Mouse (Mus musculus) thymus, postnatal 36 days (tissue): ENCODE results near the gene Gm45618.
A peak's percentile ranks its signal among the peaks of the same experiment; 100 is the strongest.

Source experiments
- DNase-seq, 2 experiments: peaks; one replicate each; pipeline ENCODE4 v3.0.0; 2022; ENCODE audit warnings: mixed read lengths in 2 of 2

Gm45618 gene

DNA sequence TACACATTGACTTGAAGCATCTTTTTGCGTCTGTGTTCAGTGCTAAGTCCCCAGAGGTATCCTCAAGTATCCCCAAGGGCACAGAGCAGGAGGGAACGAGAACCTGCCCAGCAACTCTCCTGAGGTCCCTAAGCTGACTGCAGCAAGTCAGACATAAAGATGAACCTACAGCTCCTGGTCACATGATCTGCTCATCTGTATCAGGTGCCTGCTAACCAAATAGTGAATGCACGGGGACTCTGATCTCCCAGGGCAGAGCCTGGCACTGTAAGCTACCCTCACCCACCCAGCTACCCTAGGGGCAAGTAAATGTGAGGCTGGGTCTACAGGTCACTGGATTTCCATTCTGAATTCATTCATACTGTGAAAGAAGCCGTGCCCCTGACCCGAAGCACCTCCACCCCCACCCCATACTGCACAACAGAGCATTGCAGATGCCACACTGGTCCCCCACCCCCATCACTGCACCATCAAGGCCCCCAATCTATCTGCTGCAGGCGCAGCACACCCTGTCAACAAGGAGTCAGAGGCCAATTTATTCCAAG lies 26.8 kb downstream of the Gm45618 start:
- DNase-seq = no peak

DNA sequence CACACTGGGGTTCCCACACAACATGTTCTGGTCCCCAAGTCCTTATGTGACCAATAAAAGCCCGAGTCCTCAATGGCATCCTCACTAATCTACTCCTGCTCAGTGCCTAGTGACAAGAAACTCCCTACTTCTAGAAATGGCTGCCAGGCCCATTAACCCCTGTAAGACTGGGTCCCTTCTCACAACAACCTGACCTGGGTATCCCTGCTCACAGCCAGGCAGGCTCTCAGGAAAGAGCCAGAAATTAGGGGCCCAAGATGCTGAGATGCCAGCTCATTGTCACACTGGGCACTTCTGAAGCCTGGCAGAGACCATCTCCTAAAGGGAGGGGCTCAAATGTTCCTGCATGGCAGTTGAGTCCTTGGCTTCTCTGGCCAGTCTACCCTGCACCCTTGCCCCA lies 27.5 kb downstream of the Gm45618 start:
- no peak for DNase-seq

DNA sequence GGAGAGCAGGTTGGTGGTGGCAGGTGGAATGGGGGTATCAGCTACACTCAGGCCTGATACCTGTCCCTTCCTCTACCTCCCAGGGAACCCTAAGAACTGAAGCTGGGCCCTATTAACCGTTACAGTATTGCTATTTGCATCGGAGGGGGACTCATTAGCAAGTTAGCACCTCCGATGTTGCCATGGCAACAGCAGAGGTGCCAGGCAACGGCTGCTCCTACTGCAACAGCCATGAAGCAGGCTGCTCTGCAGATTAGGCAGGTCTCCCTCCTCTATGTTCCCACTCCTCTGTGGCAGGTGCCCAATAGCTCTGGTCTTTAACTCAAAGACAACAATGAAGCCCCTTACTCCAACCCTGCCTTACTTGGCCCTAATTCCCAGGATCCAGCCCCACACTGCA lies 28.7 kb downstream of the Gm45618 start:
- no peak for DNase-seq

DNA sequence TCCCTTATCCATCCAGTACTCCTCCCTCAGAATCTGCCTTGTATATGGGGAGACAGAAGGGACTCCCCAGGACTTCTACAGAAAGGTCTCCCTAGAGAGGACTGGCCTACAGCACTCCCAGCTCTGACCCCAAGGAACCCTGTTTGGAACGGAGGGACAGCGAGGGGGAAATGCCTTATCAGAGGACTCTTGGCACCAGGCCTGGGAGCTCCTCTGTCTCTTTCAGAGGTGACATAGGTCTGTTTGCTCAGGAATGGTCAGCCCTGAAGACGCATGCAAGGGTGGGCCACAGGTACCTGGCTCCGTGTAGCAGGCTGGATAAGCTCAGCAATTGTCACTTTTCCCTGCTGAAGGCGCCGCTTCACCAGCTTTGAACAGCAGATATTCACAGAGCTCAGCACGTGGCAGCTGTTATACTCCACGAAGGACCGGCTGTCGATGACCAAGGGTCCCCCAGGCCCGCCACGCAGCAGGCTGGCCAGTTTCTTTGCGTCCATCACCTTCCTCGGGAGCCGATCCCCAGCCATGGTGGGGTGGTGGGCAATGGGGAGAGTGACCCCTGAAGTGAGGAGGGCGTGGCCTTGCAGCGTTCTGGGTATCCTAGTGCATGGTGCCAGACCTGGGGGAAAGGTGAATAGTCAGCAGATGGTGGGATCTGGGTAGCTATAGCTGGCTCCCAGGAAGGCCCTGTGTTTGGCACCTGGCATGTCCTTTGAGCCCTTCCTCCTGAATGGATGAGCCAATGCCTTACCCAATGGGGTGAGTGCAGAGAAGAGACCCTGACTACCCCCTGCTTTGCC lies 30.7 kb downstream of the Gm45618 start:
- no peak for DNase-seq

DNA sequence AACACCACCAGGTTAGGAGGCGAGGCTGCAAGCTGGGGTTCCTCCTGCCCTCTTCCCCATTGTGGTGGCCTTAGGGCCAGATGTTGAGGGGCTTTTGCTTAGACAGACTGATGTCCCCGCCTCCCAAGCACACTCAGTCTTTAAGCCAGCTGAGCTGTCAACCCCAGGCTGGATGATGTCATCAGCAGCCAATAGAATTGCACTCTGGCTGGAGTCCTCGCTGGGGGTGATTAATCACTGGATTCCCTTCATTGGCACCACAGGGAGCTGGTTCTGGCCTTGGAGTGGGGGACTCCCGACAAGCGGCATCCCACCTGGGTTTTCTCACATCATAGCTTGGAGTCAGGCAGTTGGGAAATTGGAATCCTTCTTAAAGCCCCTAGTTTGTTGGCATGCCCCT lies 31.6 kb downstream of the Gm45618 start:
- DNase-seq = no peak

DNA sequence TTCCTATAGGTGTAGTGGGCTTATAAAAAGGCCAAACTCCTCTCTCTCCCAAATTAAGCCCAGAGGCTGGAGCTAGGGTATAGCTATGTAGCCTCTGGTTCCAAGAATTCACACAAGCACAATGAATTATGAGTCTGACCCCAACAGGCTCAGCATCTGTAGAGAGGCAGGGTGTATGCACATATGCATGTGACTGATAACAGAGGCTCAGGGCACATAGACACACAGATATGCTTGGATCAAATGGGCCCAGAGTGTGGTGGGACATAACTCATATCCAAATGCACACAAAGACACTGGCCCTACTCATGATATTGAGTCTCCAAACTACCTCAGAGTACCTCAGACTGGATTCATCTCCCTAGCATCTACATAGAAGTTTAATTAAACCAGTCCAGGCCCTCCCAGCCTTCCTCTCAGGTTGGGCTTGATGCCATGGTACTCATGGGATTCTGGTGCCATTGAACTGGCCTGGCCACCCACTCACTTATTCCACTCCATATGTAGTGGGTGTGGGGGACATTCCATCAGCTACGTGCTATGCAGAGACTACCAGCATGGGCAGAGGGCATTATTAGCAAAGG lies 33.4 kb downstream of the Gm45618 start:
- no peak for DNase-seq

DNA sequence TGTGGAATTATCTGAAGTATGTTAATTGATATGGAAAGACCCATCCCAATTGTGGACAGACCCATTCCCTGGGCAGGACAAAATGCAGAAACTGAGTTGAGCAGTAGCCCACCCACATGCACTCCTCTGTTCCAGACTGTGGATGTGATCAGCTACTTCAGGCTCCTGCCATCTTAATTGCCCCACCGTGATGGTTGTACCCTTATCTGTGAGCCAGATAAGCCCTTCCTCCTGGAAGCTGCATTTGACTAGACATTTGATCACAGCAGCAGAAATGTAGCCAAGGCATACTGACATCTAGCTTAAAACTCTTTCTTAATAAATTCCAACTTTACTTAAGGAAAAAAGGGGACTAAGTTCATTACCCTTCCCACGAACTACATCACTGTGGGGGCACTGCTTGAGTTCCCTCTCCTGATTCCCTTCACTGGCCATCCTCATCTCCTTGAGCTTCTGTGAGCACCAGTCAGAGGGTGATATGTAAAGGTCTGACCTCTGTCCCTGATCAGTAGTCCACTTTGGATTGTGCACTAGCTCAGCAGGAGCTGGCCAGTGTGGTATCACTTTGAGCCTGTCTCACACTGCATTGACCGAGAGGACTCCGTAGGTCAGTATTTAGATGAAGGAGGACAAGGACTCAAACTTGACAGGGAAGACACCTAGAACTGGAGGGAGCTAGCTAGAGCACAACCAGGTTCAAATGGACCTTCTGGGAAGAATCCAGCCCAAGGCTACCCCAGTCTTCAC lies 34.2 kb downstream of the Gm45618 start:
- no peak for DNase-seq

DNA sequence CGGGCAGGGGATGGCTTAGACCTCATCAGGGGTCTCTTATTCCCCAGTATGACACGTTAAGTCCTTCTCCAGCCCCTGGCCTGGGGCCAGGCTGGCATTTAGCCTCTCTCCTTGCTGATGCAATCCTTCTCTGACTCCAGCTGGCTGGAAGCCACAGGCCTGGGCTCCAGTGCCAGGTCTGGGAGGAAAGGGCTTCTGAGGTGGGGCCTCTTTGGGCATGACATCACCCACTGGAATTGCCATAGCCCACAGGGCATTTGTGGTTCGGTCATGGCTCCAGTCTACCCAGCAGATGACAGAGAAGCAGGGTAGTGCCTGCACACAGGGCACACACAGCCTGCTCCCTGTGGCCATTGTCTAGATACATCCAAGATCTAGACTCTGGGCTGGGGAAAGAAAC lies 35.7 kb downstream of the Gm45618 start:
- no peak for DNase-seq

DNA sequence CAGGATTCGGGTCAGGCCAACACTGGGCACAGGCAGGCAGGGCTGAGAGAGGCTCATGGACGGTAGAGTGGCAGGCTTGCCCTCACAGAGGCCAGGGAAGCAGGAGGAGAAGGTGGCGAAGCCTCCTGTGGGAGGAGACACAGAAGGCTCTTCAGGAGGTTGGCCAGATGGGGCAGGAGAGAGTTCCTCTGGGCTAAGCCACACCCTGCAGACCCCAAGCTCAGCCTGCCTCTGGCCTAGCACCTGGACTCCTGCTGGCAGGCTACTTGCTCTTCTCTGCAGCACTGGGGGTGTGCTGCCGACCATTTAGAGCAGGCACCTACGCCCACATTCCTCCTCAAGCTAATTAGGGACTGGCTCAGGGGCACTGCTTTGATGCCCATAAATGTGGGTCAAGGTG lies 36.1 kb downstream of the Gm45618 start:
- DNase-seq = no peak

DNA sequence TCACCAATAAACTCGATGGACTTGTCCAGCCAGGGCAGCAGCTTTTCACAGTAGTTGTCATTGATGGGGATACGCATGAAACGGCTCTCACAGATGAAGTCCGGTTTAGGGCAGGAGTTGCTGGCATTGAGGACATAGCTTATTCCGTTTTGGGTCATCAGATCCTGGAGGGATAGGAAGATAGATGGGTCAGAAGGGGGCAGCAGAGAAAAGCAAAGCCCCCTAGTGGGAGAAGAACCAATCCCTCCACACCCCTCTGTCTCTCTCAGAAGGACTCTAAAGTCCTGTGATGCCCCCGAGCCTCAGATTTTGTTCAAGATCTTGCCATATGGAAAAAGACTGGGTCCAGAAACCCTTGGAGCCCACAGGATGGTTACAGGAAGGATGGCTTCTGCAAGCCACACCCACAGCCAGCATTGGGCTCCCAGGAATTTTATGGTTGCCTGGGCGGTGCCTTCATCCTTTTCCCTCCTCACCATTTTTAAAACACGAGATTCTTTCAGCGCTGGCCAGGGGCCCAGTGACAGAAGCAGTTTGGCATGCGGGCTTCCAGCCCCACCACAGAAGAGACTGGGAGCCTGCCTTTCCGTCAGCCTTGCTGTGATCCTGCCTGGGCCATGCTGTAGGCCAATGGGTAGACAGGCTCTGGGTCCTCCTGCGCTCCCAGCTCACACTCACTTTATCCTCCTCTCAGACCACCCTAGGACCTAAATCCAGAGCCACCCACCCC lies 36.8 kb downstream of the Gm45618 start:
- no peak for DNase-seq

DNA sequence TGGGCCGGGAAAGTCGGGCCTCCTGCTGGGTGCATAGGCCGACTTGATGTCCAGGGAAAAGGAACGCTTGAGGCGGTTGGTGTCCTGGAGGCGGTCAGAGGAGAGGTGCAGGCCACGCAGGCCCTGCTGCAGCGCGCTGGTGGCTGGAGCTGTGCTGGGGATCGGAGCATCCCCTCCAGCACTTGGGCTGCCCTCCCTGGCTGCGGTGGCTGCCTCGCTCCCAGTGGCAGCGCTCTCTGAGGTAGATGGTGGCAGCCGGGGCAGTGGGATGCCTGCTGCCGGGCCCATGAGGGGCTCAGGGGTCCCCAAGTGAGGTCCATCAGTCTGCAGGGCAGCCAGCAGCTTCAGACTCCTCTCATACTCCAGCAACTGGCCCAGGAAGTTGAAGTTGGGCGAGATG lies 37.9 kb downstream of the Gm45618 start:
- no peak for DNase-seq

DNA sequence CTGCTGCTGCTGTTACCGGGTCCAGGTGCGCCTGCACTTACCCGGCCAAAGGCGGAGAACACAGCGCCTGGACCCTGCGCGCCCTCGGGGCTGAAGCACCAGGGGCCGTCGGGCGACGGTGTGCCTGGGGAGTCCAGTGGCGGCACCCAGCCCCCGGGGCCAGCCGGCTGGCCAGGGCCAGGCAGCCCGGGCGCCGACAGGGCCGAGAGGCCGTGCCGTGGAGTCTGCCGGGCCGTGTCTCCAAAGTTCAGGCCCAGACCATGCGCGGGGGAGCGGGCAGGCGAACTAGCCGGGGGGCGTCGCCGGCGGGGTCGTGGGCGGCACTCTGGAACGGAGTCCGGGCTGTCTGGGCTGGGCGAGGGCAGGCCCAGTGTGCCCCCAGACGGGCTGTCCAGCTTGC lies 38.4 kb downstream of the Gm45618 start:
- DNase-seq = no peak

DNA sequence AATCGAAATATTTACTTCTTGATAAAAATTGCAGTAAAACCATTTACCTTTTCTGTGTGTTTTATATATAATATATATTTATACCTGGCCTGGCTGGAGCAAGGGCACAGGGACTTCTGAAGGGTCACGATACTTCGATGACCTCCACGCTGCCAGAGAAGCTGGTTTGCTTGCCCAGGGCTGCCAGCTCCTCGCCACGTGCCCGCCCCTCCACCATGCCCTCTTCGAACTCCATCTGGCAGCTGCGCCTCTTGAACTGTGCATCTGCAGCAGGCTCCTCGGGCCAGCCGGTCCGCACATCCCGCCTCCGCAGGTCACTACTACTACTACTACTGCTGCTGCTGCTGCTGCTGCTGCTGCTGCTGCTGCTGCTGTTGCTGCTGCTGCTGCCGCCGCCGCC lies 38.8 kb downstream of the Gm45618 start:
- DNase-seq = no peak

DNA sequence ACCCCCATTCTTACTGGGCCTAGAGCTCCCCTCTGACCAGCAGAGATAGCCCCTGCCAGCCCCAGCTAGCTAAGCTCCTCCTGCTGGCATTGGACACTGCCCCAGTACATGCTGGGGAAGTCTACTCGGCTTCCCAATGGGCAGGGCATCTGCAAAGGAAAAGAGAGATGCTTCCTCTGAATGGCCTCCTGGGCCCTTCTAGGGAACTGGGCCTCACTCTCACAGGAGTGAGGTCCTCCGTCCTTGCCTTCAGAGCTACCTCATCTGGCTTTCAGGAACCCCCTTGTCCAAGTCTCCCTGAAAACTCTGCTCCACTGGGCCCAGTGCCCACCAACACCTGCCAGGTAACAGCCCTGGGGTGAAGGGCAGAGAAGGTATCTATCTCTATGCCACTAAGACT lies 39.7 kb downstream of the Gm45618 start:
- no peak for DNase-seq

DNA sequence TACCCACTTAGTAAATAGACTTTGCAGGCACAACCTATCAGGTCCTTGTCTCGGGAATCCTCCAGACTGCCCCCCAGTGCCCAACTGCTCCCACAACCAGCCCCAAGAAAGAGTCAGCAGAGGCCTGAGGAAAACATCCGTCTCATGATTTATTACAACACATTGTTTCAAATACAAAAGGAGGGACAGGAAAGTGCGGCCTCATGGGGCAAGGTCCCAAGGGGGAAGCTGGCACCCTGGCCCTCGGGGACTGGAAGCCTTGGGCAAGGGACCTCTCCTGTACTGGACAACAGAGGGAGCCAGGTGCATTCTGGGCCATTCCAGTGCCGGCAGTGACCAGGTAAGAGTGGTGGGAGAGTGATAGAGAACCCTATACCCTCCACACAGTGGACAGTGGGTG lies 41.2 kb downstream of the Gm45618 start:
- DNase-seq = no peak

DNA sequence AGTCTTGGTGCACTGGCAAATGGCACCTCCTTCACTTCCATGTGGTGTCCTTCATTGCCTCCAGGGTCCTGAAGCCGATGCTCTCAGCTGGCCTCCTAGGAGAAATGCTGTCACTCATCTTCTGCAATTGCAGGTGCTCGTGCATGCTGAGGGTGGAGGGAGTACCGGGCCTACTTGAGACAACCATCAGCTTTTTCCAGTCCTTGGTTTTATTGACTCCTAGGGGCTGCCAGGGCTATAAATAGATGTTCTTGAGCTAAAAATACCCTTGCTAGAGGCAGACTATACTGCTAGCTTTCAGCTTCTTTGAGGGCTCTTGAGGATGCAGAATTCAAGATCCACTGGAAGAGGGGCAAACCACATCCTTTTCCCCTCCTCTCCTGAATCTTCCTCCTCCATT lies 43.4 kb downstream of the Gm45618 start:
- no peak for DNase-seq

DNA sequence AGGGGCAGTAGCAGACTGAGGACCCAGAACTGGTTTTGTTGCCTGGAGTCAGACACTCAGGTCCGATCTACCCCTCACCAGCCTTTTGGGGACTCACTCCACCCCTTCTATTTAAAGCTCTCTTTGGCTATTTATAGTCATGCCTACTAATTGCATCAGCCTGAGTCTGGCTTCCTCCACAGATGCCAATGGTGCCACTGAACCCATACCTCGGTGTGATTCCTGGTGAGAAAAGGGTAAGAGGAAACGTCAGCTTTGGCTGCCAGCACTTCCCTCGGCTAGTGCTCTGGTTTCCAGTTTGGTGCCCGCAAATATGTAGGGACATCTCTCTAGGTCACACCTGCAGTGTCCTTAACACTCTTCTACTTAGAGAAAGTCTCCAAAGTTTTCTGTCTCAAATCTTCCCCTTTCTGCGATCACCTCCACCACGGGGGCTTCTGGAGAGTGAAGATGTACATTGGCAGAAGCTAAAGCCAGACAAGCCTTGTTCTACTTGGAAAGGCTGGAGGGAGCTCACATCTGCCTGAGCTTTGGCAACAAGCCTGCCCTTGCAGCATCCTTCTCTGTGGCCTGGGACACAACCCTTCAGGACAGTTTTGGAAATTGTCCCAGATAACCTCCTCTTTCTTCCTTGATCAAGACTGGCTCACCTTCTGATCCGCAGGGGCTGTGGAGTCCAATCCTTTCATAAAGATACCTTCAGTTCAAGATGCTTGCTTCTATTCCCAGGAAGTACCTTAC lies 46.2 kb downstream of the Gm45618 start:
- no peak for DNase-seq

DNA sequence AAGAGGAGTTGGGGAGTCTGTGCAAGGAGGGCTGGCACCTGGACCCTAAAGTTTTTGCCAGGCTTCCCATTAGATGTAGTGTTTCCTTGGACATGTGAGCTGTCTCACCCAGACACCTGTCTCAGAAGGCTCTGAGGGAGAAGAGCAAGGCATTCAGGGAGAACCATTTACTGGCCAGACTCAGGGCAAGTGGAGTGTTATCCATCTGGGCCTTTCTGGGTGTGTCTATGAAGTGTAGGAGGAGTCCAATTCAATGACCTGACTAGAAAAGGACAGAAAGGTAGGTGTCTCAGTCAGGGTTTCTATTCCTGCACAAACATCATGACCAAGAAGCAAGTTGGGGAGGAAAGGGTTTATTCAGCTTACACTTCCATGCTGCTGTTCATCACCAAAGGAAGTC lies 48.8 kb downstream of the Gm45618 start:
- no peak for DNase-seq

DNA sequence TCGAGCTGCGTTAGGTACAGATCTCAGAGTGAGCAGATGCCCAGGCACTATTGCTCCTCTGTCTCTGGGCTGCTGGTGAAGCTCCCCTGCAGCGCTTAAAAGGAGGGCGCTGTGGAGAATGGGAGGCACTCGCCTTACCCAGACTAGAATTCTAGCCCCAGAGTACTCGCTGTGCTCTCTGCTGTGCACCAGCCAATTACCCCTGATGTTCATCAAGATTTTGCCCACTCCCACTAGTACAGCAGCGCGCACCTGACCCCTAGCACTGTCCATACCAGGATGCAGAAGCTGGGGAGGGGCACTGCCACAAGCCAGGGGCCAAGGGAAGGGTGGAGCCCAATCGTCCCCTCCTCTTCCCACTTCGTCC lies 49.3 kb downstream of the Gm45618 start:
- DNase-seq = no peak

DNA sequence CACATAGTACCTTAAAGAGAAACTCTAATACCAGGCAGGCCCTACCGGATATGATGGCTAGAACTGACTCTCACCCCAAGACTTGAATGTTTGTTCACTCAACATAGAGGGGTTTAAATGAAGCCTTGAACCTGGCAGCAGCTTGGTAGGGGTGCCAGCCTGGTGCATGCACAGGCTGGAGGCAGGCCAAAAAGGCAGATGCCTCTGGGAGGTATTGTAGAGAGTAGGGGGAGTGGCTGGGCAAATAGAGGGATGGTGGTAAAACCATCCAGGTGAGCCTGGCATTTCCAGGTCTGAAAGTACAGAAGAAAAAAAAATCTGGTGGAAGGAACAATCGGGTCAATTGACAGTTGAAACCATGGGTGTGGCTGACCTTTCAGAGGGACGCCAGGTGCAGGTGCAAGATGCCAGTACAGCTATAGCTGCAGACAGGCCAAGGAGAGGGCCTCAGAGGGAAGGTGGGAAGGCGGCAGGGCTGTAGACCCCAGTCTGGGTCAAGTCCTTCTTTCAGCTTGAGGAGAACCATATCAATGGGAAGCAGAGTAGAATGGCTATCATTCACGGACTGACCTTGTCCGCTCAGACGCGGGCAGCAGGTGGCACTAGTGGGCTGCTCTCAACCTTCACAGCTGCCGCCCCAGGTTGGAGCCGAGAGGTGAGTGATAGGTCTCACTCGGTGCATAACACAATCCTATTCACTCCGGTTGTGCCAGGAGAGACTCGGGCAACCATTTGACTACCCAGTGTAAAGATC lies 49.9 kb downstream of the Gm45618 start:
- DNase-seq = peak; percentile 50 to 61
